Mouse (Mus musculus) cerebellum, adult 11 months (tissue): ENCODE measurements around the gene Gabbr2.

ENCODE experiments used
- DNase-seq: peaks from one replicate; pipeline ENCODE4 v3.0.0; 2022

Gene Gabbr2

GRCm38 (mm10) chr4:46915476-46915875 is 76.2 kb downstream of the Gabbr2 start:
- DNase-seq: no peak

- DNase-seq: no peak
Measured at GRCm38 (mm10) chr4:46914606-46915005, 77.1 kb downstream of the Gabbr2 start.

GRCm38 (mm10) chr4:46906036-46906691 is 85.5 kb downstream of the Gabbr2 start:
- DNase-seq: no peak

GRCm38 (mm10) chr4:46905152-46905551 is 86.5 kb downstream of the Gabbr2 start:
- DNase-seq: no peak

- DNase-seq: no peak
Measured at GRCm38 (mm10) chr4:46904129-46904528, 87.5 kb downstream of the Gabbr2 start.

GRCm38 (mm10) chr4:46898546-46898945 is 93.1 kb downstream of the Gabbr2 start:
- no peak for DNase-seq

GRCm38 (mm10) chr4:46897634-46898399 is 93.9 kb downstream of the Gabbr2 start:
- no peak for DNase-seq

GRCm38 (mm10) chr4:46894144-46894543 is 97.5 kb downstream of the Gabbr2 start:
- no peak for DNase-seq

GRCm38 (mm10) chr4:46889175-46889574 is 102.5 kb downstream of the Gabbr2 start:
- DNase-seq: no peak

- DNase-seq: no peak
Measured at GRCm38 (mm10) chr4:46885627-46886383, 105.9 kb downstream of the Gabbr2 start.

- DNase-seq: no peak
Measured at GRCm38 (mm10) chr4:46884132-46884531, 107.5 kb downstream of the Gabbr2 start.

GRCm38 (mm10) chr4:46883546-46883945 is 108.1 kb downstream of the Gabbr2 start:
- DNase-seq: peak; percentile 66

- no peak for DNase-seq
Measured at GRCm38 (mm10) chr4:46883047-46883446, 108.6 kb downstream of the Gabbr2 start.

- DNase-seq: no peak
Measured at GRCm38 (mm10) chr4:46881271-46881670, 110.4 kb downstream of the Gabbr2 start.

GRCm38 (mm10) chr4:46879943-46880342 is 111.7 kb downstream of the Gabbr2 start:
- no peak for DNase-seq

GRCm38 (mm10) chr4:46872750-46873149 is 118.9 kb downstream of the Gabbr2 start:
- no peak for DNase-seq

GRCm38 (mm10) chr4:46870157-46870556 is 121.5 kb downstream of the Gabbr2 start:
- DNase-seq: no peak

GRCm38 (mm10) chr4:46869380-46869779 is 122.3 kb downstream of the Gabbr2 start:
- DNase-seq: no peak

- DNase-seq: no peak
Measured at GRCm38 (mm10) chr4:46868921-46869320, 122.8 kb downstream of the Gabbr2 start.

- DNase-seq: no peak
Measured at GRCm38 (mm10) chr4:46868181-46868580, 123.5 kb downstream of the Gabbr2 start.

- DNase-seq: no peak
Measured at GRCm38 (mm10) chr4:46867779-46868178, 123.9 kb downstream of the Gabbr2 start.

GRCm38 (mm10) chr4:46866070-46866469 is 125.6 kb downstream of the Gabbr2 start:
- no peak for DNase-seq

- no peak for DNase-seq
Measured at GRCm38 (mm10) chr4:46863721-46864120, 128.0 kb downstream of the Gabbr2 start.

- DNase-seq: no peak
Measured at GRCm38 (mm10) chr4:46862677-46863076, 129.0 kb downstream of the Gabbr2 start.
